Mouse (Mus musculus): ENCODE measurements around the gene Cttnbp2. TPM values are rescaled to one million over a fixed set of nuclear protein-coding genes. Genes with fewer than 3 reads are reported as not detected.

Gene Cttnbp2
- polyA plus RNA-seq, 1 experiment from 2014 or later: 13.6 TPM

- WGBS: 38% methylated on average over 7 of the region's 7 CpGs
- Histone ChIP-seq H3K4me1 (ENCODE audit: control insufficient read depth, insufficient read depth, low read length) (no peaks in the 10 kb centered on the region), H3K36me3 (ENCODE audit: control insufficient read depth, insufficient read depth, low read length) (no peaks in the 10 kb centered on the region), H3K4me3 (ENCODE audit: low read depth, low read length) (no peak overlapping the region), H3K9me3 (ENCODE audit: control insufficient read depth, low read length) (no peaks in the 10 kb centered on the region), H3K4me2 (no peak overlapping the region), H3K27ac (ENCODE audit: low read depth, low read length) (no peak overlapping the region), H3K9ac (ENCODE audit: low read length) (no peak overlapping the region), H3K27me3 (ENCODE audit: control insufficient read depth, insufficient read depth, low read length) (no peaks in the 10 kb centered on the region)
- ATAC-seq (ENCODE audit: low FRiP score) (0 out of 2 replicates have a peak, but pooled peaks have one; percentile 59), DNase-seq (ENCODE audit: low spot score, missing footprints) (peak; percentile 86)
Observed at GRCm38 (mm10) chr6:18372447-18373228, 142.0 kb downstream of the Cttnbp2 start.

DNA sequence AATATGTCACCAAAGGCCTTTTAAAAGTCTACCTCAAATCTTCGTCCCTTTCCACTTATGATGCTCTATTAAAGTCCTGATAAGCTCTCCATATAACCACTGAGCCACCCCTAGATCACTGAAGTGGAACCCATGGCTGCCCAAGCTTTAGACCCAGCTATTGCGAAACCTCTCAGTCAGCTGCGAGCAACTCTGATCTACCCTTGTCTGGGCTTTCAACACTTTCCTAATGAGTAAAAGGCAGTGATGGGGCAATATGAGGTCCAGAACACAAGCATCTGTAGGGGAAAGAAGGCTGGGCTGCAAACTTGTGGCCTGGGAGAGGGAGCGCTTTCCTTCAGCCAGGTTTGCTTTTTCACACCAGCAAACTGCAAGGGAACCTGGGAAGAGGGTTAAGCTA lies 144.9 kb downstream of the Cttnbp2 start:
- DNase-seq (ENCODE audit: low spot score, missing footprints) (no peak), ATAC-seq (ENCODE audit: low FRiP score) (no peak)
- Histone ChIP-seq H3K4me3 (ENCODE audit: low read depth, low read length) (no peak overlapping the region), H3K9ac (ENCODE audit: low read length) (no peak overlapping the region), H3K4me2 (no peak overlapping the region), H3K27me3 (ENCODE audit: control insufficient read depth, insufficient read depth, low read length) (no peaks in the 10 kb centered on the region), H3K4me1 (ENCODE audit: control insufficient read depth, insufficient read depth, low read length) (no peaks in the 10 kb centered on the region), H3K27ac (ENCODE audit: low read depth, low read length) (no peak overlapping the region), H3K36me3 (ENCODE audit: control insufficient read depth, insufficient read depth, low read length) (no peaks in the 10 kb centered on the region), H3K9me3 (ENCODE audit: control insufficient read depth, low read length) (no peaks in the 10 kb centered on the region)
- 89% methylated on average over 4 of the region's 4 CpGs for WGBS

DNA sequence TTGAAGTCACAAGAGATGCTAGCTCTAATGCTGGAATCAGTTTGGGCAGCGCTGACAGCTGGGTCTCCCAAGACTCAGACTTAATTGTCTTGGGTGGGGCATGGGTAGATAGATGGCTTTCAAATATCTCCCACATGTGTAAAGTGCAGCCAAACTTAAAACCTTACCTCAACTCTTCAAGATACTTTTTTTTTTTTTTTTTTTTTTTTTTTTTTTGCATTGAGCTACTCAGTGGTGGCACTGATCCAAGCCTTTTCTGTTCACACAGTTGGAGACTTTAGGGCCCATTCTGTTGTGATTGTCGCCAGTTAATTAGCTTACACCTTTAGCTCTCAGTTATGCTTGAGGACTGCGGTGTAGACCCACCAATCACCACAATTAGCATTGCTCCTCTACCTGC lies 145.6 kb downstream of the Cttnbp2 start:
- Histone ChIP-seq H3K4me1 (ENCODE audit: control insufficient read depth, insufficient read depth, low read length) (no peaks in the 10 kb centered on the region), H3K9ac (ENCODE audit: low read length) (no peak overlapping the region), H3K4me2 (no peak overlapping the region), H3K36me3 (ENCODE audit: control insufficient read depth, insufficient read depth, low read length) (no peaks in the 10 kb centered on the region), H3K27ac (ENCODE audit: low read depth, low read length) (no peak overlapping the region), H3K9me3 (ENCODE audit: control insufficient read depth, low read length) (no peaks in the 10 kb centered on the region), H3K27me3 (ENCODE audit: control insufficient read depth, insufficient read depth, low read length) (no peaks in the 10 kb centered on the region), H3K4me3 (ENCODE audit: low read depth, low read length) (no peak overlapping the region)
- ATAC-seq (ENCODE audit: low FRiP score): no peak
- WGBS: 49% methylated on average over 3 of the region's 3 CpGs
- DNase-seq (ENCODE audit: low spot score, missing footprints): no peak

GRCm38 (mm10) chr6:18362232-18362631 lies 152.4 kb downstream of the Cttnbp2 start:
- H3K27me3 ChIP-seq (ENCODE audit: control insufficient read depth, insufficient read depth, low read length): no peaks in the 10 kb centered on the region
- H3K27ac ChIP-seq (ENCODE audit: low read depth, low read length): no peak overlapping the region
- no peak for DNase-seq (ENCODE audit: low spot score, missing footprints)
- H3K4me3 ChIP-seq (ENCODE audit: low read depth, low read length): no peak overlapping the region
- no peak overlapping the region for H3K9ac ChIP-seq (ENCODE audit: low read length)
- no peak for ATAC-seq (ENCODE audit: low FRiP score)
- 86% methylated on average over 5 of the region's 5 CpGs for WGBS
- no peaks in the 10 kb centered on the region for H3K4me1 ChIP-seq (ENCODE audit: control insufficient read depth, insufficient read depth, low read length)
- no peaks in the 10 kb centered on the region for H3K9me3 ChIP-seq (ENCODE audit: control insufficient read depth, low read length)
- H3K4me2 ChIP-seq: no peak overlapping the region
- no peaks in the 10 kb centered on the region for H3K36me3 ChIP-seq (ENCODE audit: control insufficient read depth, insufficient read depth, low read length)

- Histone ChIP-seq H3K4me3 (ENCODE audit: low read depth, low read length) (no peak overlapping the region), H3K9ac (ENCODE audit: low read length) (no peak overlapping the region), H3K4me1 (ENCODE audit: control insufficient read depth, insufficient read depth, low read length) (no peaks in the 10 kb centered on the region), H3K36me3 (ENCODE audit: control insufficient read depth, insufficient read depth, low read length) (no peaks in the 10 kb centered on the region), H3K27me3 (ENCODE audit: control insufficient read depth, insufficient read depth, low read length) (no peaks in the 10 kb centered on the region), H3K9me3 (ENCODE audit: control insufficient read depth, low read length) (no peaks in the 10 kb centered on the region), H3K27ac (ENCODE audit: low read depth, low read length) (no peak overlapping the region), H3K4me2 (no peak overlapping the region)
- ATAC-seq (ENCODE audit: low FRiP score) (no peak), DNase-seq (ENCODE audit: low spot score, missing footprints) (no peak)
Observed at GRCm38 (mm10) chr6:18360955-18361354, 153.7 kb downstream of the Cttnbp2 start.

DNA sequence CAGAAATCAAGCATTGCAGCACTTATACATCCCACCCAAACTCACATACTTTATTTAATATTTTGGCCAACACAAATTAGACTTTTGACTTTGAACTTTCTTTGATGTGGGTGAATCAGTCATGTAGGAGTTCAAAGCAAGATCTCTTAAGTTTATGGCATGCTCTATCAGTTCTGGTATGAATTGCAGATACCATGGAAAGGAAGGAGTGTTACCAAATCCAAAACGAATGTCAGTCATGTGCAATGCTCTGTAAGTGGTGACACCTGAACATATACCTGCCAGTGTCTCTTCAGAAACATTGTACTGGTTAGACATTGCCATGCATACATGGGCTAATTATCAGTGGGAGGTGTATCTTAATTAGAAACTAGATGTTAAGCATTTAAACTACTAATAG lies 154.5 kb downstream of the Cttnbp2 start:
- Histone ChIP-seq H3K36me3 (ENCODE audit: control insufficient read depth, insufficient read depth, low read length) (no peaks in the 10 kb centered on the region), H3K9ac (ENCODE audit: low read length) (no peak overlapping the region), H3K4me3 (ENCODE audit: low read depth, low read length) (no peak overlapping the region), H3K4me2 (no peak overlapping the region), H3K27me3 (ENCODE audit: control insufficient read depth, insufficient read depth, low read length) (no peaks in the 10 kb centered on the region), H3K9me3 (ENCODE audit: control insufficient read depth, low read length) (no peaks in the 10 kb centered on the region), H3K4me1 (ENCODE audit: control insufficient read depth, insufficient read depth, low read length) (no peaks in the 10 kb centered on the region), H3K27ac (ENCODE audit: low read depth, low read length) (no peak overlapping the region)
- ATAC-seq (ENCODE audit: low FRiP score) (no peak), DNase-seq (ENCODE audit: low spot score, missing footprints) (no peak)
- WGBS: 77% methylated on average over 1 of the region's 1 CpGs

- ATAC-seq (ENCODE audit: low FRiP score) (no peak), DNase-seq (ENCODE audit: low spot score, missing footprints) (no peak)
- Histone ChIP-seq H3K27ac (ENCODE audit: low read depth, low read length) (no peak overlapping the region), H3K9ac (ENCODE audit: low read length) (no peak overlapping the region), H3K27me3 (ENCODE audit: control insufficient read depth, insufficient read depth, low read length) (no peaks in the 10 kb centered on the region), H3K9me3 (ENCODE audit: control insufficient read depth, low read length) (no peaks in the 10 kb centered on the region), H3K4me2 (no peak overlapping the region), H3K36me3 (ENCODE audit: control insufficient read depth, insufficient read depth, low read length) (no peaks in the 10 kb centered on the region), H3K4me3 (ENCODE audit: low read depth, low read length) (no peak overlapping the region), H3K4me1 (ENCODE audit: control insufficient read depth, insufficient read depth, low read length) (no peaks in the 10 kb centered on the region)
- WGBS: 70% methylated on average over 3 of the region's 3 CpGs
Observed at GRCm38 (mm10) chr6:18349153-18349858, 165.3 kb downstream of the Cttnbp2 start.

GRCm38 (mm10) chr6:18344272-18344671 lies 170.4 kb downstream of the Cttnbp2 start:
- ATAC-seq (ENCODE audit: low FRiP score) (no peak), DNase-seq (ENCODE audit: low spot score, missing footprints) (no peak)
- no peaks in the 10 kb centered on the region for H3K4me1 ChIP-seq (ENCODE audit: control insufficient read depth, insufficient read depth, low read length)
- H3K9ac ChIP-seq (ENCODE audit: low read length): no peak overlapping the region
- H3K4me2 ChIP-seq: no peak overlapping the region
- no peaks in the 10 kb centered on the region for H3K36me3 ChIP-seq (ENCODE audit: control insufficient read depth, insufficient read depth, low read length)
- no peaks in the 10 kb centered on the region for H3K9me3 ChIP-seq (ENCODE audit: control insufficient read depth, low read length)
- no peak overlapping the region for H3K27ac ChIP-seq (ENCODE audit: low read depth, low read length)
- no peak overlapping the region for H3K4me3 ChIP-seq (ENCODE audit: low read depth, low read length)
- 92% methylated on average over 2 of the region's 2 CpGs for WGBS
- no peaks in the 10 kb centered on the region for H3K27me3 ChIP-seq (ENCODE audit: control insufficient read depth, insufficient read depth, low read length)

GRCm38 (mm10) chr6:18338307-18338706 lies 176.3 kb downstream of the Cttnbp2 start:
- Histone ChIP-seq H3K27ac (ENCODE audit: low read depth, low read length) (no peak overlapping the region), H3K9me3 (ENCODE audit: control insufficient read depth, low read length) (no peaks in the 10 kb centered on the region), H3K9ac (ENCODE audit: low read length) (no peak overlapping the region), H3K4me3 (ENCODE audit: low read depth, low read length) (no peak overlapping the region), H3K36me3 (ENCODE audit: control insufficient read depth, insufficient read depth, low read length) (no peaks in the 10 kb centered on the region), H3K4me1 (ENCODE audit: control insufficient read depth, insufficient read depth, low read length) (no peaks in the 10 kb centered on the region), H3K4me2 (no peak overlapping the region), H3K27me3 (ENCODE audit: control insufficient read depth, insufficient read depth, low read length) (no peaks in the 10 kb centered on the region)
- no peak for ATAC-seq (ENCODE audit: low FRiP score)
- DNase-seq (ENCODE audit: low spot score, missing footprints): no peak
